Mouse (Mus musculus): ENCODE measurements around the gene Gstt2. TPM values are rescaled to one million over a fixed set of nuclear protein-coding genes. Genes with fewer than 3 reads are reported as not detected.
A peak's percentile ranks its signal among the peaks of the same experiment; 100 is the strongest.

Gstt2 gene
- polyA plus RNA-seq, 1 experiment from 2014 or later = 16.2 TPM

GRCm38 (mm10) chr10:75822443-75822842, 14.8 kb downstream of the Gstt2 start, which contains the start of gene Gstt4:
TSS of gene Gstt4 (minus strand) at chr10:75822543.
- Histone ChIP-seq H3K9me3 (replicated peaks; ENCODE audit: control insufficient read depth, low read length) (peaks cover 4% of the 10 kb centered on the region; the same call in 1 of the 2 replicates), H3K4me3 (ENCODE audit: low read length) (no peak within 1 kb of the TSS), H3K36me3 (ENCODE audit: control insufficient read depth, insufficient read depth) (no peaks in the 10 kb centered on the region), H3K9ac (ENCODE audit: low read length) (no peak within 1 kb of the TSS), H3K27ac (ENCODE audit: low read length) (no peak within 1 kb of the TSS), H3K4me1 (ENCODE audit: control insufficient read depth, insufficient read depth, low read length) (peaks cover 2% of the 10 kb centered on the region), H3K4me2 (ENCODE audit: low read depth, low read length) (no peak within 1 kb of the TSS), H3K27me3 (ENCODE audit: control insufficient read depth, insufficient read depth, low read length) (no peaks in the 10 kb centered on the region)
- 92% methylated on average over 2 of the region's 2 CpGs for WGBS
- no peak for ATAC-seq (replicated peaks; ENCODE audit: extremely low read depth, insufficient read depth, low FRiP score)

DNA sequence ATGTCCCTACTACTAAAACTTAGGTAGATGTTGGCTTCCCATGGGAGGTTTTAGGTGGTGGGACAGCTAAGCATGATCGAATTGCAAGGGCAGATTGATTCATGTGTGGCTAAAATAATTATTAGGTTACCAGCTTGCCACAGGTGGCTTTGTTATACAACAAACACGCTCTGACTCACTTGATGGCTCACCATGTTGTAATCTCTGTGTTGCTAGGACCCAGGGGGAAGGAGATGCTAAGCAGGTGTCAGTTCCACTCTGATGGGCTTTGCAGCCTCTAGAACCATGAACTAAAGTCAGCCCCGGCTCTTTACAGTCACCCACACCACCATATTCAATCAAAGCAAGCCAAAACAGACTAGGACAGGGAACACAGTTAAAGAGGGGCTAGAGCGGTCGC, 17.3 kb downstream of the Gstt2 start:
- WGBS = 79% methylated on average over 5 of the region's 5 CpGs
- Histone ChIP-seq H3K27me3 (ENCODE audit: control insufficient read depth, insufficient read depth, low read length) (no peaks in the 10 kb centered on the region), H3K9me3 (replicated peaks; ENCODE audit: control insufficient read depth, low read length) (peaks cover 4% of the 10 kb centered on the region; the same call in 1 of the 2 replicates), H3K36me3 (ENCODE audit: control insufficient read depth, insufficient read depth) (no peaks in the 10 kb centered on the region), H3K4me1 (ENCODE audit: control insufficient read depth, insufficient read depth, low read length) (no peaks in the 10 kb centered on the region), H3K4me2 (ENCODE audit: low read depth, low read length) (no peak overlapping the region), H3K9ac (ENCODE audit: low read length) (no peak overlapping the region), H3K4me3 (ENCODE audit: low read length) (no peak overlapping the region), H3K27ac (ENCODE audit: low read length) (no peak overlapping the region)
- ATAC-seq (replicated peaks; ENCODE audit: extremely low read depth, insufficient read depth, low FRiP score) = no peak

DNA sequence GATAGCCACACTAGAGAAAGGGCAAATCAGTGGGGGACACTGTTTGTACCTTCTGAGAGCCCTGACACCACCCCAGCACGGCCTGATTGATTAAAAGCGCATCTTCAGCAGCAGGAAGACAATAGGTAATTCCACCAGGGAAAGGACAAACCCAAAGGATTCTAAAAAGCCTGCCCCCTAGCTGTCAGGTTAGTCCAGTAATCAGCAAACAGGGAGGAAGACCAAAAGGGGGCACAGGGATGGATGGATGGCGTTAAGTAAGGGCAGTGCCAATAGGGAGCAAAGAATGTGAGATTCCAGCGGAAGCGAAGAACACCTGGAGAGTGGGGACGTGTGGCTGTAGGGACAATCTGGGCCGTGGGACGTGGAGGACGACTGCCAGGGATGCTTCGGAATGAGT, 18.6 kb downstream of the Gstt2 start:
- Histone ChIP-seq H3K4me1 (ENCODE audit: control insufficient read depth, insufficient read depth, low read length) (no peaks in the 10 kb centered on the region), H3K27ac (ENCODE audit: low read length) (no peak overlapping the region), H3K4me2 (ENCODE audit: low read depth, low read length) (no peak overlapping the region), H3K9ac (ENCODE audit: low read length) (no peak overlapping the region), H3K9me3 (replicated peaks; ENCODE audit: control insufficient read depth, low read length) (peaks cover 4% of the 10 kb centered on the region; the same call in 1 of the 2 replicates), H3K4me3 (ENCODE audit: low read length) (no peak overlapping the region), H3K27me3 (ENCODE audit: control insufficient read depth, insufficient read depth, low read length) (no peaks in the 10 kb centered on the region), H3K36me3 (ENCODE audit: control insufficient read depth, insufficient read depth) (no peaks in the 10 kb centered on the region)
- 59% methylated on average over 10 of the region's 10 CpGs for WGBS
- ATAC-seq (replicated peaks; ENCODE audit: extremely low read depth, insufficient read depth, low FRiP score) = no peak

- Histone ChIP-seq H3K27ac (ENCODE audit: low read length) (no peak overlapping the region), H3K4me2 (ENCODE audit: low read depth, low read length) (no peak overlapping the region), H3K9me3 (replicated peaks; ENCODE audit: control insufficient read depth, low read length) (no peaks in the 10 kb centered on the region; the same call in 1 of the 2 replicates), H3K4me3 (ENCODE audit: low read length) (no peak overlapping the region), H3K36me3 (ENCODE audit: control insufficient read depth, insufficient read depth) (no peaks in the 10 kb centered on the region), H3K27me3 (ENCODE audit: control insufficient read depth, insufficient read depth, low read length) (no peaks in the 10 kb centered on the region), H3K9ac (ENCODE audit: low read length) (no peak overlapping the region), H3K4me1 (ENCODE audit: control insufficient read depth, insufficient read depth, low read length) (no peaks in the 10 kb centered on the region)
- WGBS = 52% methylated on average over 2 of the region's 2 CpGs
- no peak for ATAC-seq (replicated peaks; ENCODE audit: extremely low read depth, insufficient read depth, low FRiP score)
Observed at GRCm38 (mm10) chr10:75804217-75804616, 33.0 kb downstream of the Gstt2 start.

DNA sequence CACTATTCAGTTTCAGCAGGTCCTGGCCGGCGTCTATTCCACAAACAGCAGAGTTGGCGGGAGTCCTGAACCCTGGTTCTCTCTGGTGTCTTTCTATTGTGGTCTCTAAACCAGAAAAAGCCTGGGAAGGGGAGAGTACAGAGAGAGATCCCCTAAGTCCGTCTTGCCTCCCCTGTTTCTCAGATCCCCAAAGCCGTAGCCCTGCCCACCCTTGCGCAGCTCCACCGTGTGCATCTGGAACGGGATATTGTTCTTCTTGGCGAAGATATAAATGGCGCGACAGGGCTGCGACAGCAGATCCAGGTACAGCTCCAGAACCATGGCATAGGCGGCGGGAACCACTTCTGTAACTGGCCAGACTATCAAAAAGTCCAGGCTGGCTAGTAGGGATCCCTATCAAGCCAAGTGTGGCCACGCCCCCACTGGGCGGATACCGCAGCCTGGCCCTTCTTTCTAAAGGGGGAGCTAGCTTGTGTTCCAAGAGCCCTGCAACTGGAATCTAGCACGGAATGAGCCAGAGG, 39.0 kb downstream of the Gstt2 start, which contains the start of gene Gstt1:
TSS of gene Gstt1 (minus strand) at position 409 of the 521 bp plus-strand sequence.
- H3K27ac ChIP-seq (ENCODE audit: low read length) = peak within 1 kb of the TSS; percentile 32; the same call in 1 of the 2 replicates
- no peaks in the 10 kb centered on the region for H3K9me3 ChIP-seq (replicated peaks; ENCODE audit: control insufficient read depth, low read length)
- 2% methylated on average over 18 of the region's 18 CpGs for WGBS
- H3K4me3 ChIP-seq (ENCODE audit: low read length) = peak within 1 kb of the TSS; percentile 64
- H3K4me2 ChIP-seq (ENCODE audit: low read depth, low read length) = peak within 1 kb of the TSS; percentile 95
- ATAC-seq (replicated peaks; ENCODE audit: extremely low read depth, insufficient read depth, low FRiP score) = peak; percentile 55
- no peaks in the 10 kb centered on the region for H3K36me3 ChIP-seq (ENCODE audit: control insufficient read depth, insufficient read depth)
- peak within 1 kb of the TSS; percentile 73 for H3K9ac ChIP-seq (ENCODE audit: low read length)
- no peaks in the 10 kb centered on the region for H3K27me3 ChIP-seq (ENCODE audit: control insufficient read depth, insufficient read depth, low read length)
- H3K4me1 ChIP-seq (ENCODE audit: control insufficient read depth, insufficient read depth, low read length) = peaks cover 13% of the 10 kb centered on the region

GRCm38 (mm10) chr10:75797619-75798175, 39.5 kb downstream of the Gstt2 start:
- Histone ChIP-seq H3K9me3 (replicated peaks; ENCODE audit: control insufficient read depth, low read length) (no peaks in the 10 kb centered on the region), H3K36me3 (ENCODE audit: control insufficient read depth, insufficient read depth) (no peaks in the 10 kb centered on the region), H3K4me1 (ENCODE audit: control insufficient read depth, insufficient read depth, low read length) (peaks cover 13% of the 10 kb centered on the region), H3K9ac (ENCODE audit: low read length) (peak overlapping the region; percentile 73), H3K27ac (ENCODE audit: low read length) (peak overlapping the region; percentile 32; the same call in 1 of the 2 replicates), H3K4me3 (ENCODE audit: low read length) (peak overlapping the region; percentile 64), H3K27me3 (ENCODE audit: control insufficient read depth, insufficient read depth, low read length) (no peaks in the 10 kb centered on the region), H3K4me2 (ENCODE audit: low read depth, low read length) (peak overlapping the region; percentile 95)
- ATAC-seq (replicated peaks; ENCODE audit: extremely low read depth, insufficient read depth, low FRiP score) = peak; percentile 46; the same call in 1 of the 2 replicates
- 0% methylated on average over 12 of the region's 12 CpGs for WGBS

DNA sequence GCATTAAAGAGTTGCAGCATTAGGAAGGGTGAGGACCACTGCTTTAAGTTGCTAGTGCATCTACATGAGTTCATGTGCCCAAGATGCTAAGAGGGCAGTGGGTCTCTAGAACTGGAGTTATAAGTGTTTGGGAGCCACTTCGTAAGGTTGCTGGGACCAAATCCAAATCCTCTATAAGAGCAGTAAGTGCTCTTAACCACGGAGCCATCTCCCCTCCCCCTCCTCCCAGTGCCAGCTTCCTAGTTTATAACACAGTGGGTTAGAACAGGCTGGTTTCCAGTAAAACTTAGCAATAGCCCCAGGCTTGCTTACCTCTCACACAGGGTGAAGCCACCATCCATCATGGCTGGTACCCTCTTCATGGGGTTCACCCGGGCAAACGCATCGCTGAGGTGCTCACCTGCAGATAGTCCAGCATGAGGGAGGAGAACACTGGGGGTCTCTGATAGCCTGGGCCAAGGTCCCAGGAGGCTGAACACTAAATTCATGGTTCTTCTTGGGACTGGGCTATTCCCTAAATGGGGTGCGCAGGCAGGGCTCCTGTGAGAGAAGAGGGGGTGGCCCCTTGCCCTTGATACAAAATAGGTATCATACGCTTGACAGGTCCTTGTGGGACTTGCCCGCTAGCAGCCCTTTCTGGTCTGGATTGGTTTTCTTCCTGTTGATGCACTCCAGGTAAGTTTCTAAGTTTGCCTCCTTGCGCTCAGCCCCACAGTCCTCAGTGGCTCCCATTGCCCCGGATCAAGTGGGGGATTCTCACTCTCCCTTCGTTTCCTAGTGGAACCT, 40.3 kb downstream of the Gstt2 start:
- H3K36me3 ChIP-seq (ENCODE audit: control insufficient read depth, insufficient read depth) = no peaks in the 10 kb centered on the region
- H3K4me2 ChIP-seq (ENCODE audit: low read depth, low read length) = peak overlapping the region; percentile 95
- WGBS = 29% methylated on average over 11 of the region's 11 CpGs
- H3K27ac ChIP-seq (ENCODE audit: low read length) = no peak overlapping the region; the same call in 1 of the 2 replicates
- H3K4me3 ChIP-seq (ENCODE audit: low read length) = peak overlapping the region; percentile 64
- ATAC-seq (replicated peaks; ENCODE audit: extremely low read depth, insufficient read depth, low FRiP score) = no peak
- H3K4me1 ChIP-seq (ENCODE audit: control insufficient read depth, insufficient read depth, low read length) = peaks cover 13% of the 10 kb centered on the region
- no peaks in the 10 kb centered on the region for H3K9me3 ChIP-seq (replicated peaks; ENCODE audit: control insufficient read depth, low read length)
- peak overlapping the region; percentile 73 for H3K9ac ChIP-seq (ENCODE audit: low read length)
- H3K27me3 ChIP-seq (ENCODE audit: control insufficient read depth, insufficient read depth, low read length) = no peaks in the 10 kb centered on the region

DNA sequence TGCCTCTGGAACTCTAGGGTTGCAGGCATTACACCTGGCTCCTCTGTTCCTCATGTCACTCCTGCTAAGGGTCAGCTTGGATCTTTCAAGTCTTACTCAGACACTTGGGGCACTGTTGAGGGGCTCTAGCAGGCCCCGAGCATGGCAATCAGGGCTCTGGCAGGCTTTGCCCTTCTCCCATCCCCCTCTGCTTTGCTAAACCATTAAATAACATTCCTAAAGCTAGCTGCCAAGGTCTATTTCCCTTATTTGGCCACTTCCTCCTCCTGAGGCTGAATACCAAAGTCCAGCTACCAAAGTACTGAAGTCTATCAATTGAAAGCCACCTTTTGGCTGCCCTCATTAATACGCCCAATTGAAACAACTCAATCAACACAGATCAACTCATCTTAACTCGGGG, 42.3 kb downstream of the Gstt2 start:
- Histone ChIP-seq H3K4me3 (ENCODE audit: low read length) (no peak overlapping the region), H3K9ac (ENCODE audit: low read length) (no peak overlapping the region), H3K9me3 (replicated peaks; ENCODE audit: control insufficient read depth, low read length) (no peaks in the 10 kb centered on the region), H3K27me3 (ENCODE audit: control insufficient read depth, insufficient read depth, low read length) (no peaks in the 10 kb centered on the region), H3K4me1 (ENCODE audit: control insufficient read depth, insufficient read depth, low read length) (peaks cover 13% of the 10 kb centered on the region), H3K27ac (ENCODE audit: low read length) (no peak overlapping the region), H3K36me3 (ENCODE audit: control insufficient read depth, insufficient read depth) (no peaks in the 10 kb centered on the region), H3K4me2 (ENCODE audit: low read depth, low read length) (no peak overlapping the region)
- WGBS = 39% methylated on average over 3 of the region's 3 CpGs
- no peak for ATAC-seq (replicated peaks; ENCODE audit: extremely low read depth, insufficient read depth, low FRiP score)

DNA sequence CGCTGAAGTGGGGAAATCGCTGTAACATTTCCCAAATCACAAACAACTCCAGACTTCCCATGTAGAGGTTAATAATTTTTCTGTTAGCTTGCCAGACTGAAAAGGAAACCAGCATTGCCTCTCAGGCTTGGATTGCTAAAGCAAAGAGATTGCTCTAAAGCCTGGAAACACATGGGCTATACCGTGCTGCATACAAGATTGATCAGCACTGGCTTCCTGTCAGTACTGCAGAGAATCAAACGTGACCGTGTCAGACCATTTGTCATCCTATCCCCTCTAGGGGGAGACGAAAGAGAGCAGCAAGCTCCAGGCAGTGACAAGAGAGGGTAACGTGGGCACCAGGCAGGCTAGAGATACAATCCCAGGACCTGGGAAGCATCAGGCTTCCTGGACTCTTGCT, 46.5 kb downstream of the Gstt2 start:
- no peak overlapping the region for H3K27ac ChIP-seq (ENCODE audit: low read length)
- H3K4me2 ChIP-seq (ENCODE audit: low read depth, low read length) = no peak overlapping the region
- WGBS = 17% methylated on average over 7 of the region's 7 CpGs

More for the DNA sequence above, 46.5 kb downstream of the Gstt2 start:
- Histone ChIP-seq H3K4me3 (ENCODE audit: low read length) (no peak overlapping the region), H3K36me3 (ENCODE audit: control insufficient read depth, insufficient read depth) (no peaks in the 10 kb centered on the region), H3K9ac (ENCODE audit: low read length) (no peak overlapping the region), H3K9me3 (replicated peaks; ENCODE audit: control insufficient read depth, low read length) (no peaks in the 10 kb centered on the region), H3K27me3 (ENCODE audit: control insufficient read depth, insufficient read depth, low read length) (no peaks in the 10 kb centered on the region; the same call in 1 of the 2 replicates), H3K4me1 (ENCODE audit: control insufficient read depth, insufficient read depth, low read length) (0 out of 2 replicates have a peak, but pooled peaks cover 5% of the 10 kb centered on the region)
- ATAC-seq (replicated peaks; ENCODE audit: extremely low read depth, insufficient read depth, low FRiP score) = no peak
